Mouse (Mus musculus) neutrophil, adult 59 days (primary cell): ENCODE measurements around the gene Fancd2os. TPM values are rescaled to one million over a fixed set of nuclear protein-coding genes. Genes with fewer than 3 reads are reported as not detected.

ENCODE experiments used
- total RNA-seq, 2 experiments: library from RNA; stranded (reverse); gene quantifications; 1 replicate in 1 of 2; 2 replicates in 1 of 2; pipeline ENCODE4 v1.2.4; 2023

Gene Fancd2os
- not detected for total RNA-seq

DNA sequence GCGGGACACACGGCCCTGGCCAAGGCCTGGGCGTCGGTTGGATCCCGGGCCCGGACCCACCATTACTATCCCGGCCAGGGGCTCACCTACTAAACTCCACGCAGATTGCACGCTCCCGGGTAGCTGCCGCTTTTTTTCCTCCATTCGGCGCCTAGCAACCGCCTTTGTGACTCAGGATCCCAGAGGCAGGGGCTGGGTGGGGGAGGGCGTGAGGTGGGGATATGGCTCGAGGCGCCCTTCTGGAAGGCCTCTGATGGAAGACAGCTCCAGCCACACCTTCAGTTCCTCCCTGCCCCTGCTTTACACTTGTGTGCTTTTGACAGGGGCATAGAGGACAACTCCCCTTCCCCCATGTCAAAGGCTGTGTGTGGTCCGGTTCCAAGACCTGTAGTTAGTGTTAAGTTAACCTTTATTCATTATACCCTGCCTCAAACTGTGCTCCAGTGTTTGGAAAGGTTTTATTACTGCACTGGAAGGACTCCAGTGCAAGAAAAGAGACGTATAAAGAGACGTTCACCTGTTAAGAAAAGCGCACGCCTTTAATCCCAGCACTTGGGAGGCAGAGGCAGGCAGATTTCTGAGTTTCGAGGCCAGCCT, at the start of gene Fancd2os:
TSS of gene Fancd2os (minus strand) at position 173 of the 597 bp plus-strand sequence.

GRCm38 (mm10) chr6:113638302-113639040, 38.0 kb upstream of the Fancd2os start, which contains the start of gene Irak2:
Gene Irak2 (plus strand): TSS chr6:113638467.

DNA sequence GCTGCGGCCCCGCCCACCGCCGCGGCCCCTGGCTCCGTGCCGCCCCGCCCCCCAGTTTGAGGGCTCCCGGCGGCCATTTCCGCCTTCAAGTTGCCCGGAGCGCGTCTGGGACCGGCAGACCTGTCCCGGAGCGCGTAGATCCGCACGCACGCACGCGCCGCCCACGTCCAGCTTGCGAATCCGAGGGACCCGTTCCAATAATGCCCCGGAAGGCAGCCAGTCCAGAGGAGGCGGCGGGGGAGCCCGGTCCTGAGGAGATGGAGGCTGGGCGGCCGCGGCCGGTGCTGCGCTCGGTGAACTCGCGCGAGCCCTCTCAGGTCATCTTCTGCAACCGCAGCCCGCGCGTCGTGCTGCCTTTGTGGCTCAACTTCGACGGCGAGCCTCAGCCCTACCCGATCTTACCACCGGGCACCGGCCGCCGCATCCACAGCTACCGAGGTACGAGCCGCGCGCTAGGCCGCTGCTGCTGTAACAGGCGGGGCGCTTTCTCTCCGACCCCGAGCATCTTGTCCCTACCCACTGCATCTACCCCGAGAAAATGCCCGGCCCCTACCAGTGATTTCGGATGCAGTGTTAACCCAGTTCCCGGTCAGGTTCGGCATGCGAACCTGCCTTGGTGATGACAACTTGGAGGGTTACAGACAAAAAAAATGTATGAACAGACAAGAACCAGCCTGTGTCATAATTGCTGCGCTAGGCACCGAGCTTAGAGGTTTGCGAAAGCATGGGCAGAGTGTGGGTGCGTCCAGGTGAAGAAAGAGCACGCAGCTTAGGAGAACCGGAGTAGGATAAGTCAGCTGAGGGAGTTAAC, 23.6 kb upstream of the Fancd2os start, which contains the start of gene Vhl:
TSS of gene Vhl (plus strand) at position 19 of the 811 bp plus-strand sequence.

DNA sequence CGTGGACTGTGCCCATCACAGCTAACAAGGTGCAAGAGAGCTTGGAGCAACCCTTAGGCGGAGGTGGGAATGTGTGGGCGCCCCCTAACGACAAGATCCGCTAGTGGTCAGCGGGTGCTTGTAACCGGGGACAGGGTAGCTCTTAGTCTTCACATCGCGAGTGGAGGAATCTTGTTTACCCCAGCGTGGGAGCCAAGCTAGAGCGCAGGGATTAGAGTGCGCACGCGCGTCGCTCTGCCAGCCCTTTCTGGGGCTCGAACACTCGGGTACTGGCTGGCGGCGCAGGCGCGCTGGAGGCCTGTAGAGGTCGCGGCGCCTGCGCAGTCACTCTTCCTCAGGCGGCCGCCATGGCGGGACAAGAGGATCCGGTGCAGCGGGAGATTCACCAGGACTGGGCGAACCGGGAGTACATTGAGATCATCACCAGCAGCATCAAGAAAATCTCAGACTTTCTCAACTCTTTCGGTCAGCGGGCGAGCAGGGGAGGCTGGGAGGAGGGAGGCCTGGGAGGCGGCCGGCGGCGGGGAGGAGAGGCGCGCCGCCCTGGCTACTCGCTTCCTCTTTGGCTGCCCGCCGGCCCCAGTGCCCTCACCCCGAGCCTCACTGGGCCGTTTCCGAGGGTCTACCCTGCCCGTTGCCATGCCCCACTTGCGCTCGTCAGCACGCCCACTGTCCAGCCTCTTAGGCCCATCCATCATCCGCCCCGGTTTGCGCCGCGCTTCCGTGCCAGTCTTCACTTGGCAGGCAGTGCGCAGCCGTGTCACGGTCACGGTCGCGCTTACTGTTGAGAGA, 4.1 kb upstream of the Fancd2os start, which contains the start of gene Brk1:
TSS of gene Brk1 (plus strand) at position 341 of the 792 bp plus-strand sequence.

Other genes starting within 250 kb of the Fancd2os start
- 10 to 100 TPM; 24.6 to 27.1 TPM for gene Tada3, start 222.8 kb downstream of the Fancd2os start, total RNA-seq
- 100 to 1,000 TPM; 474 to 514 TPM for gene Arpc4, start 222.6 kb downstream of the Fancd2os start, total RNA-seq
- gene Ttll3, start 211.5 kb downstream of the Fancd2os start, total RNA-seq = 10 to 100 TPM; 34.3 to 35.3 TPM
- 1 to 10 TPM; 3.1 to 3.7 TPM for gene Rpusd3, start 181.4 kb downstream of the Fancd2os start, total RNA-seq
- gene Cidec, start 165.0 kb downstream of the Fancd2os start, total RNA-seq = not detected
- gene Jagn1, start 158.1 kb downstream of the Fancd2os start, total RNA-seq = 10 to 100 TPM; 10.6 to 11.6 TPM
- gene Il17re, start 142.2 kb downstream of the Fancd2os start, total RNA-seq = not detected
- not detected for gene Il17rc, start 129.3 kb downstream of the Fancd2os start, total RNA-seq
- gene Creld1, start 117.4 kb downstream of the Fancd2os start, total RNA-seq = 1 to 10 TPM; 2.6 to 3.2 TPM
- gene Prrt3, start 98.8 kb downstream of the Fancd2os start, total RNA-seq = under 1 TPM in 1 of 2 experiments, not detected in 1; 0.13 TPM
- 10 to 100 TPM; 44.1 to 51.6 TPM for gene Emc3, start 69.1 kb downstream of the Fancd2os start, total RNA-seq
- gene Fancd2, start 69.0 kb downstream of the Fancd2os start, total RNA-seq = 10 to 100 TPM; 14.5 to 16.7 TPM
- gene Brk1, start 4.1 kb upstream of the Fancd2os start, total RNA-seq = 100 to 1,000 TPM; 120 to 142 TPM
- gene Vhl, start 23.2 kb upstream of the Fancd2os start, total RNA-seq = 10 to 100 TPM; 17.4 to 24.4 TPM
- 100 to 1,000 TPM; 101 to 119 TPM for gene Irak2, start 37.8 kb upstream of the Fancd2os start, total RNA-seq
- gene Tatdn2, start 96.3 kb upstream of the Fancd2os start, total RNA-seq = 100 to 1,000 TPM in 1 of 2 experiments, 10 to 100 TPM in 1; 90.1 to 112 TPM
- gene Ghrl, start 119.2 kb upstream of the Fancd2os start, total RNA-seq = not detected
- gene Sec13, start 140.0 kb upstream of the Fancd2os start, total RNA-seq = 10 to 100 TPM; 67.5 to 79.3 TPM